11 mouse cellular contexts compared by ENCODE assay signal in the genomic region with DNA sequence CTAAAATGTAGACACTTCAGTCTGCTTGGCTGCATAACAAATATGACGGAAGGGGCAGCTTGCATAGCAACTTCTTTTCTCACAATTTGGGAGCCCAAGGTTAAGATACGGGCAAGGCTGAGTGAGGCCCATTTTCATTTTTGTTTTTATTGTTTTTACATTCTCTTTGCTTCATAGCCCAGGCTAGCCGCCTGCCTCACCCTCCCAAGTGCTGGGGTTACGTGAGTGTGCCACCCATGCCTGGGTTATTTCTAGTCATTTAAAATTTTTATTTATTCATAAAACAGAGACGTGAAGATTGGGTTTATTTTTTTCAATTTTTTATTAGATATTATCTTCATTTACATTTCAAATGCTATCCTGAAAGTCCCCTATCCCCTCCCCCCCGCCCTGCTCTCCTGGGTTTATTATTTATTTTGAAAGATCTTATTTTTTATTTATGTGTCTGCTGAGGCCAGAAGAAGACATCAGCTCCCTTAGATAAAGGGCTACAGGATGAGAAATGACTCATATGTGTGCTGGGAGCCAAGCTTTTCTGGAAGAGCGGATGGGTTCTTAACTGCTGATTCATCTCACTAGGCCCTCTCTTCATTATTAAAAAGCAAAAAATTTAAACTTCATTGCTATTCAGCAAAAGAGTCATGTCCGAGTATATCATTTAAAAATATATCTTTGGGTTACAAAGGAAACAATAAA. TPM values are rescaled to one million over a fixed set of nuclear protein-coding genes. Genes with fewer than 3 reads are reported as not detected.
DNase-seq lines count a peak whose midpoint lies in the region; TF ChIP-seq lines count a peak whose summit lies in the region.
"Not testable (repeated sequence)": the region's sequence is repeated elsewhere in the genome, so short reads cannot be mapped to it uniquely, and the experiment has no call there.
"Had no signal": no experiment of that assay in that cellular context is flagged by ENCODE, and none has a peak within 500 bp of the region (broad histone marks: within the 10 kb centered on the region; RNA-seq: fewer than 3 reads in every experiment).

No protein-coding gene starts in this region.

- H3K9ac ChIP-seq in MEL (ENCODE audit: control insufficient read depth, low read depth, low read length, poor library complexity, severe bottlenecking) = not testable (repeated sequence)

- H3K4me3 ChIP-seq in MEL (ENCODE audit: control insufficient read depth in 1 of 2, insufficient read depth in 1 of 2, low read depth in 2 of 2, low read length in 2 of 2) = not testable (repeated sequence)

- H3K79me2 ChIP-seq in MEL (ENCODE audit: control insufficient read depth, insufficient read depth, low read length, poor library complexity) = not testable (repeated sequence)

- not testable (repeated sequence) for H3K27me3 ChIP-seq in MEL (ENCODE audit: control insufficient read depth in 1 of 2, insufficient read depth in 2 of 2, low read length in 2 of 2)

- not testable (repeated sequence) for H3K36me3 ChIP-seq in MEL (ENCODE audit: control insufficient read depth in 1 of 2, insufficient read depth in 2 of 2, low read length in 2 of 2)

- intact Hi-C loops in gastrocnemius, postnatal 14 days (cut with DNase I; ENCODE audit: low total_unique reads) = not testable (repeated sequence)

- not testable (repeated sequence) for H3K27ac ChIP-seq in MEL (ENCODE audit: control insufficient read depth, low read depth, low read length)

- H3K9me3 ChIP-seq in MEL (replicated peaks; ENCODE audit: insufficient read depth, low read length) = not testable (repeated sequence)

- H3K4me1 ChIP-seq in MEL (ENCODE audit: control insufficient read depth in 1 of 2, insufficient read depth in 2 of 2, low read length in 2 of 2) = not testable (repeated sequence)

- TF ChIP-seq RAD21 in MEL (IDR thresholded peaks at IDR 0.05; ENCODE audit: low read depth, low read length) = not testable (repeated sequence)

- TF ChIP-seq CTCF in MEL (IDR thresholded peaks at IDR 0.05 in 2 of 3, conservative IDR thresholded peaks at IDR 0.05 in 1 of 3; ENCODE audit: control insufficient read depth in 1 of 3, insufficient read depth in 1 of 3, low read depth in 2 of 3, low read length in 3 of 3, poor library complexity in 1 of 3, severe bottlenecking in 1 of 3) = not testable (repeated sequence)

- TF ChIP-seq EP300 in MEL (IDR thresholded peaks at IDR 0.05; ENCODE audit: low read depth in 1 of 2, low read length in 2 of 2) = not testable (repeated sequence)

- not testable (repeated sequence) for TF ChIP-seq POLR2A in MEL (IDR thresholded peaks at IDR 0.05; ENCODE audit: control insufficient read depth in 1 of 2, insufficient read depth in 1 of 2, low read depth in 1 of 2, low read length in 2 of 2, poor library complexity in 1 of 2)

- DNase-seq in MEL (ENCODE audit: low read depth, low spot score) = peak; percentile 43
- peak; percentile 42 for DNase-seq in adrenal gland, postnatal 10 days
- peak; percentile 47 for DNase-seq in cerebellum, adult 9-11 months
- DNase-seq in gastrocnemius, postnatal 14 days = peak; percentile 65
- peak; percentile 73 to 80 for DNase-seq in heart, adult 9 months (ENCODE audit: low spot score in 2 of 2)
- DNase-seq in kidney, postnatal 10 days = peak; percentile 13
- DNase-seq in lung, postnatal 36 days = peak; percentile 57
- DNase-seq in thymus, postnatal 14 days = peak; percentile 28

RNA-seq across cellular contexts. Expression of a gene that starts 1.1 kb away (rescaled TPM):
- 6.1 and 7.7 TPM in 2 replicates for total RNA-seq in MEL (2012; rRNA removed)
- polyA plus RNA-seq in MEL (2012; ENCODE audit: insufficient read depth in 1 of 2, insufficient read length in 2 of 2, low read depth in 1 of 2, low replicate concordance in 2 of 2, missing spikeins in 1 of 2) = 1 to 10 TPM in 1 of 2 experiments, not detected in 1; 6.3 TPM
- total RNA-seq in adrenal gland, postnatal 10 days (2021) = 10 to 100 TPM in 1 of 2 experiments, 1 to 10 TPM in 1; 6.1 to 12.0 TPM
- total RNA-seq in gastrocnemius, postnatal 14 days (2021) = 1 to 10 TPM; 1.9 to 3.1 TPM

RNA-seq across cellular contexts. Expression of a gene that starts 55.3 kb away (rescaled TPM):
- total RNA-seq in MEL (2012; rRNA removed) = 108 and 122 TPM in 2 replicates
- polyA plus RNA-seq in MEL (2012; ENCODE audit: insufficient read depth in 1 of 2, insufficient read length in 2 of 2, low read depth in 1 of 2, low replicate concordance in 2 of 2, missing spikeins in 1 of 2) = 100 to 1,000 TPM in 1 of 2 experiments, not detected in 1; 148 TPM
- total RNA-seq in adrenal gland, postnatal 10 days (2021) = 100 to 1,000 TPM; 122 to 127 TPM
- total RNA-seq in gastrocnemius, postnatal 14 days (2021) = 10 to 100 TPM; 56.5 to 62.7 TPM

RNA-seq across cellular contexts. Expression of a gene that starts 58.5 kb away (rescaled TPM):
- not detected in 2 replicates for total RNA-seq in MEL (2012; rRNA removed)
- polyA plus RNA-seq in MEL (2012; ENCODE audit: insufficient read depth in 1 of 2, insufficient read length in 2 of 2, low read depth in 1 of 2, low replicate concordance in 2 of 2, missing spikeins in 1 of 2) = not detected
- 1 to 10 TPM in 1 of 2 experiments, under 1 TPM in 1; 0.99 to 1.1 TPM for total RNA-seq in adrenal gland, postnatal 10 days (2021)
- under 1 TPM; 0.33 to 0.39 TPM for total RNA-seq in gastrocnemius, postnatal 14 days (2021)
- polyA plus RNA-seq: embryonic facial prominence, embryonic 11.5 days; limb, embryonic 13.5 days; liver, embryonic 12.5 days had no signal

Comparison
In these comparisons a context has a peak if more than half of its experiments do, and no peak if none do; other contexts are left out.
1. DNase-seq: peak in every context shown above with its lines; median percentile 76 in heart, adult 9 months; 65 in gastrocnemius, postnatal 14 days; 57 in lung, postnatal 36 days; 47 in cerebellum, adult 9-11 months; 43 in MEL; 42 in adrenal gland, postnatal 10 days; 28 in thymus, postnatal 14 days; 13 in kidney, postnatal 10 days.